Mouse (Mus musculus) liver, embryonic 14.5 days (tissue): ENCODE measurements around the gene Mxd4.

Experiments used
- CTCF ChIP-seq: IDR thresholded peaks from 2 replicates; pipeline ENCODE4 v1.5.1; 2016; ENCODE audit warnings: antibody characterized with exemption, low read depth, control low read depth
- EP300 ChIP-seq: IDR thresholded peaks from 2 replicates; pipeline ENCODE4 v1.6.1; 2016; ENCODE audit warnings: antibody characterized with exemption, low read depth

DNA sequence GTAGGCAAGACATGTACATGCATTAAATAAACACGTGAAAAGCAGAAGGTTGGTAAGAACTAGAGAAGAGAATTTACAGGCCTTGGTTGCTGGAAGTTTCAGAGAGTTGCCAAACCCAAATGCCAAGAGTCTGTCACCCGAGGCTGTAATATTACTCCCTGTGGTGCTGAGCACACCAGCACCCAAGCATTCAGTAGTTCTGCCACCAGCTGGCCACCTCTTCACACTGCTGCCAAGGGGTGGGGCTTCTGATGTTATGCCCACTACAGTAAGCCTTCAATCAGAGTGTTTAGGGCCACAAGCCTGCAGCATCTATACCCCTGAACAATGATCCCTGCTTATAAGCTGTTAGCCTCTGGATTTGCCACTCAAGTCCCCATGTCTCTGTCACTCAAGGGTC lies 13.9 kb upstream of the Mxd4 start:
- TF ChIP-seq CTCF (no peak), EP300 (no peak)
